Mouse (Mus musculus): ENCODE results near the gene Pnpla7. TPM values are rescaled to one million over a fixed set of nuclear protein-coding genes. Genes with fewer than 3 reads are reported as not detected.

Pnpla7 gene
- polyA plus RNA-seq, 1 experiment from 2014 or later = 13.2 TPM

GRCm38 (mm10) chr2:25006767-25007166 lies 30.9 kb downstream of the Pnpla7 start:
- H3K36me3 ChIP-seq (ENCODE audit: control insufficient read depth, insufficient read depth) = peaks cover 4% of the 10 kb centered on the region; the same call in 1 of the 2 replicates
- H3K4me3 ChIP-seq (ENCODE audit: low read length) = no peak overlapping the region
- no peaks in the 10 kb centered on the region for H3K27me3 ChIP-seq (ENCODE audit: control insufficient read depth, insufficient read depth, low read length)
- WGBS = 92% methylated on average over 1 of the region's 1 CpGs
- H3K4me1 ChIP-seq (ENCODE audit: control insufficient read depth, insufficient read depth, low read length) = no peaks in the 10 kb centered on the region
- no peak overlapping the region for H3K4me2 ChIP-seq (ENCODE audit: low read depth, low read length)
- no peak overlapping the region for H3K27ac ChIP-seq (ENCODE audit: low read length)
- no peak for ATAC-seq (replicated peaks; ENCODE audit: extremely low read depth, insufficient read depth, low FRiP score)
- H3K9me3 ChIP-seq (replicated peaks; ENCODE audit: control insufficient read depth, low read length) = no peaks in the 10 kb centered on the region
- H3K9ac ChIP-seq (ENCODE audit: low read length) = no peak overlapping the region

DNA sequence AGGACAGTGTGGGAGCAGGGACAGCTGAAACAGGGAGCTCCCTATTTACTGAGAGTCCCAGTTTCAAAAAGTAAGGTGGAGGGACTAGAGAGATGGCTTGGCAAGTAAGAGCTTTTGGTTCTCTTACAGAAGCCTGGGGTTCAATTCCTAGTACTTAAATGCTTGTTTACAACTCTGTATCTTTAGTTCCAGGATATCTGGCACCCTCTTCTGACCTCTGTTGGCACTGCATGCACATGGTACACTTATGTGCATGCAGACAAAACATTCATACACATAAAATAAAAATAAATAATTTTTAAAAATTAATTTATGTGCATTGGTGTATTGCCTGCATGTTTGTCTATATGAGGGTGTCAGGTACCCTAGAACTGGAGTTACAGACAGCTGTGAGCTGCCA lies 32.4 kb downstream of the Pnpla7 start:
- Histone ChIP-seq H3K4me3 (ENCODE audit: low read length) (no peak overlapping the region), H3K9me3 (replicated peaks; ENCODE audit: control insufficient read depth, low read length) (no peaks in the 10 kb centered on the region), H3K27me3 (ENCODE audit: control insufficient read depth, insufficient read depth, low read length) (no peaks in the 10 kb centered on the region), H3K4me1 (ENCODE audit: control insufficient read depth, insufficient read depth, low read length) (no peaks in the 10 kb centered on the region), H3K36me3 (ENCODE audit: control insufficient read depth, insufficient read depth) (no peaks in the 10 kb centered on the region), H3K27ac (ENCODE audit: low read length) (no peak overlapping the region), H3K4me2 (ENCODE audit: low read depth, low read length) (no peak overlapping the region), H3K9ac (ENCODE audit: low read length) (no peak overlapping the region)
- no peak for ATAC-seq (replicated peaks; ENCODE audit: extremely low read depth, insufficient read depth, low FRiP score)

DNA sequence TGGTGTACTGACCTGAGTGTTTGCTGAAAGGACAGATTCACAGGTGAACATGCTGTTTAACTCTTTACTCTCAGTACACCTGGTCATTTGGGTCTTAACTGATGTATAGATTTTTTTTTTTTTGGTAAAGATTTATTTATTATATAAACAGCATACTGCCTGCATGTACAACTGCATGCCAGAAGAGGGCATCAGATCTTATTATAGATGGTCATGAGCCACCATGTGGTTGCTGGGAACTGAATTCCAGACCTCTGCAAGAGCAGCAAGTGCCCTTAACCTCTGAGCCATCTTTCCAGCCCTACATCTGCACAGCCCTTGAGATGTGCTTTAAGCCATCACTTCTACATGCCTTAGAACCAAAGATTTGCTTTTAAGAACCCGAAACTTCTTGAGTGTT lies 46.8 kb downstream of the Pnpla7 start:
- no peak overlapping the region for H3K27ac ChIP-seq (ENCODE audit: low read length)
- ATAC-seq (replicated peaks; ENCODE audit: extremely low read depth, insufficient read depth, low FRiP score) = no peak
- H3K4me1 ChIP-seq (ENCODE audit: control insufficient read depth, insufficient read depth, low read length) = no peaks in the 10 kb centered on the region
- no peaks in the 10 kb centered on the region for H3K9me3 ChIP-seq (replicated peaks; ENCODE audit: control insufficient read depth, low read length)
- no peak overlapping the region for H3K4me2 ChIP-seq (ENCODE audit: low read depth, low read length)
- no peak overlapping the region for H3K4me3 ChIP-seq (ENCODE audit: low read length)
- no peak overlapping the region for H3K9ac ChIP-seq (ENCODE audit: low read length)
- WGBS = 95% methylated on average over 1 of the region's 1 CpGs
- no peaks in the 10 kb centered on the region for H3K36me3 ChIP-seq (ENCODE audit: control insufficient read depth, insufficient read depth)
- H3K27me3 ChIP-seq (ENCODE audit: control insufficient read depth, insufficient read depth, low read length) = no peaks in the 10 kb centered on the region

- Histone ChIP-seq H3K4me2 (ENCODE audit: low read depth, low read length) (no peak overlapping the region), H3K4me3 (ENCODE audit: low read length) (no peak overlapping the region), H3K9me3 (replicated peaks; ENCODE audit: control insufficient read depth, low read length) (no peaks in the 10 kb centered on the region), H3K36me3 (ENCODE audit: control insufficient read depth, insufficient read depth) (peaks cover 3% of the 10 kb centered on the region; the same call in 1 of the 2 replicates), H3K27ac (ENCODE audit: low read length) (no peak overlapping the region), H3K9ac (ENCODE audit: low read length) (no peak overlapping the region), H3K27me3 (ENCODE audit: control insufficient read depth, insufficient read depth, low read length) (no peaks in the 10 kb centered on the region), H3K4me1 (ENCODE audit: control insufficient read depth, insufficient read depth, low read length) (no peaks in the 10 kb centered on the region)
- 71% methylated on average over 1 of the region's 1 CpGs for WGBS
- ATAC-seq (replicated peaks; ENCODE audit: extremely low read depth, insufficient read depth, low FRiP score) = no peak
Observed at GRCm38 (mm10) chr2:25025109-25025508, 49.3 kb downstream of the Pnpla7 start.

- no peaks in the 10 kb centered on the region for H3K9me3 ChIP-seq (replicated peaks; ENCODE audit: control insufficient read depth, low read length)
- H3K27ac ChIP-seq (ENCODE audit: low read length) = no peak overlapping the region
- ATAC-seq (replicated peaks; ENCODE audit: extremely low read depth, insufficient read depth, low FRiP score) = no peak
- H3K4me3 ChIP-seq (ENCODE audit: low read length) = no peak overlapping the region
- H3K4me1 ChIP-seq (ENCODE audit: control insufficient read depth, insufficient read depth, low read length) = no peaks in the 10 kb centered on the region
- H3K4me2 ChIP-seq (ENCODE audit: low read depth, low read length) = no peak overlapping the region
- no peaks in the 10 kb centered on the region for H3K27me3 ChIP-seq (ENCODE audit: control insufficient read depth, insufficient read depth, low read length)
- H3K9ac ChIP-seq (ENCODE audit: low read length) = no peak overlapping the region
- 96% methylated on average over 4 of the region's 4 CpGs for WGBS
- H3K36me3 ChIP-seq (ENCODE audit: control insufficient read depth, insufficient read depth) = no peaks in the 10 kb centered on the region
Observed at GRCm38 (mm10) chr2:25034994-25035393, 59.2 kb downstream of the Pnpla7 start.

GRCm38 (mm10) chr2:25040089-25040488 lies 64.3 kb downstream of the Pnpla7 start:
- no peak for ATAC-seq (replicated peaks; ENCODE audit: extremely low read depth, insufficient read depth, low FRiP score)
- Histone ChIP-seq H3K36me3 (ENCODE audit: control insufficient read depth, insufficient read depth) (peaks cover 11% of the 10 kb centered on the region), H3K4me1 (ENCODE audit: control insufficient read depth, insufficient read depth, low read length) (no peaks in the 10 kb centered on the region), H3K9me3 (replicated peaks; ENCODE audit: control insufficient read depth, low read length) (no peaks in the 10 kb centered on the region), H3K27me3 (ENCODE audit: control insufficient read depth, insufficient read depth, low read length) (no peaks in the 10 kb centered on the region), H3K4me3 (ENCODE audit: low read length) (no peak overlapping the region), H3K9ac (ENCODE audit: low read length) (no peak overlapping the region), H3K4me2 (ENCODE audit: low read depth, low read length) (no peak overlapping the region), H3K27ac (ENCODE audit: low read length) (no peak overlapping the region)
- 83% methylated on average over 5 of the region's 5 CpGs for WGBS

DNA sequence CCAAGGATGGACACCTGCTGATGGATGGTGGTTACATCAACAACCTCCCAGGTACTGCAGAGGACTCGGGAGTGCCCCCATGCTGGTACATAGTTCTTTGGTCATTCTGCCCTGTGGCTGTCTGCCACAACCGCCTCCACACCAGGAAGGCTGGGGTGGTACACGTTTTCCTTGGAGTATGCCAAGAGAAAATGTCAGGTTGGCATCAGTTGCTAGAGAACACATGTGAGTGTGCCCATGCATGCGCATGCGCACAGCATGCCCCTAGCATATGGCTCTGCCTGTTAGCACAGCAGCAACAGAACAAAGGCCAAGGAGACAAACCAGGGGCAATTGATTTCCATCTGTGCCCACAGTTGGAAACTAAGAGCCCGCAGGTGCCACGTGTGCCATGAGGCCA lies 75.1 kb downstream of the Pnpla7 start:
- H3K9ac ChIP-seq (ENCODE audit: low read length) = no peak overlapping the region
- no peaks in the 10 kb centered on the region for H3K27me3 ChIP-seq (ENCODE audit: control insufficient read depth, insufficient read depth, low read length)
- H3K9me3 ChIP-seq (replicated peaks; ENCODE audit: control insufficient read depth, low read length) = no peaks in the 10 kb centered on the region
- no peak for ATAC-seq (replicated peaks; ENCODE audit: extremely low read depth, insufficient read depth, low FRiP score)
- peaks cover 8% of the 10 kb centered on the region for H3K4me1 ChIP-seq (ENCODE audit: control insufficient read depth, insufficient read depth, low read length)
- H3K36me3 ChIP-seq (ENCODE audit: control insufficient read depth, insufficient read depth) = no peaks in the 10 kb centered on the region
- H3K27ac ChIP-seq (ENCODE audit: low read length) = no peak overlapping the region
- H3K4me2 ChIP-seq (ENCODE audit: low read depth, low read length) = no peak overlapping the region
- H3K4me3 ChIP-seq (ENCODE audit: low read length) = no peak overlapping the region
- WGBS = 86% methylated on average over 7 of the region's 7 CpGs

DNA sequence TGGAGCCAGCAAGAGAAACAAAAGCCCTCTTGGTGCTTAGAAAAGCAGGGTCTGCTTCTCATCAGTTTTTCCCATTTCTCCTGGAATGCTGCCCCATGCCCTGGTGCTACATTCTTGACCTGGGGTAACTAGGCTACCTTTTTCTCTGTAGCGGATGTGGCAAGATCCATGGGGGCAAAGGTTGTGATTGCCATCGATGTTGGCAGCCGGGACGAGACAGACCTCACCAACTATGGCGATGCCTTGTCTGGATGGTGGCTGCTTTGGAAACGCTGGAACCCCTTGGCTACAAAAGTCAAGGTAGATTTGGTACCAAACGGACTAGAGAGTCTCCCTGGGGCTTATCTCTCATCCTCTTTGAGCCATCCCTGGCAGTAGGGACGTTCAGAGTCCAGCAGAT lies 75.6 kb downstream of the Pnpla7 start:
- no peak overlapping the region for H3K27ac ChIP-seq (ENCODE audit: low read length)
- peaks cover 8% of the 10 kb centered on the region for H3K4me1 ChIP-seq (ENCODE audit: control insufficient read depth, insufficient read depth, low read length)
- no peak overlapping the region for H3K9ac ChIP-seq (ENCODE audit: low read length)
- no peaks in the 10 kb centered on the region for H3K27me3 ChIP-seq (ENCODE audit: control insufficient read depth, insufficient read depth, low read length)
- H3K9me3 ChIP-seq (replicated peaks; ENCODE audit: control insufficient read depth, low read length) = no peaks in the 10 kb centered on the region
- no peaks in the 10 kb centered on the region for H3K36me3 ChIP-seq (ENCODE audit: control insufficient read depth, insufficient read depth)
- no peak for ATAC-seq (replicated peaks; ENCODE audit: extremely low read depth, insufficient read depth, low FRiP score)
- H3K4me3 ChIP-seq (ENCODE audit: low read length) = no peak overlapping the region
- no peak overlapping the region for H3K4me2 ChIP-seq (ENCODE audit: low read depth, low read length)
- WGBS = 86% methylated on average over 8 of the region's 8 CpGs

- Histone ChIP-seq H3K36me3 (ENCODE audit: control insufficient read depth, insufficient read depth) (no peaks in the 10 kb centered on the region), H3K4me2 (ENCODE audit: low read depth, low read length) (no peak overlapping the region), H3K4me1 (ENCODE audit: control insufficient read depth, insufficient read depth, low read length) (peaks cover 8% of the 10 kb centered on the region), H3K27me3 (ENCODE audit: control insufficient read depth, insufficient read depth, low read length) (no peaks in the 10 kb centered on the region), H3K27ac (ENCODE audit: low read length) (no peak overlapping the region), H3K9me3 (replicated peaks; ENCODE audit: control insufficient read depth, low read length) (no peaks in the 10 kb centered on the region), H3K4me3 (ENCODE audit: low read length) (no peak overlapping the region), H3K9ac (ENCODE audit: low read length) (no peak overlapping the region)
- no peak for ATAC-seq (replicated peaks; ENCODE audit: extremely low read depth, insufficient read depth, low FRiP score)
- 86% methylated on average over 6 of the region's 6 CpGs for WGBS
Observed at GRCm38 (mm10) chr2:25053101-25053500, 77.3 kb downstream of the Pnpla7 start.

Data from heart, embryonic 16.5 days (tissue).